Mouse (Mus musculus): ENCODE measurements at regions not wholly inside any gene's neighbourhood (a gene's known extent, or its start where the extent isn't known, plus 50 kb on each side); places are given as distances from the start of the nearest gene placed in this dataset.

DNA sequence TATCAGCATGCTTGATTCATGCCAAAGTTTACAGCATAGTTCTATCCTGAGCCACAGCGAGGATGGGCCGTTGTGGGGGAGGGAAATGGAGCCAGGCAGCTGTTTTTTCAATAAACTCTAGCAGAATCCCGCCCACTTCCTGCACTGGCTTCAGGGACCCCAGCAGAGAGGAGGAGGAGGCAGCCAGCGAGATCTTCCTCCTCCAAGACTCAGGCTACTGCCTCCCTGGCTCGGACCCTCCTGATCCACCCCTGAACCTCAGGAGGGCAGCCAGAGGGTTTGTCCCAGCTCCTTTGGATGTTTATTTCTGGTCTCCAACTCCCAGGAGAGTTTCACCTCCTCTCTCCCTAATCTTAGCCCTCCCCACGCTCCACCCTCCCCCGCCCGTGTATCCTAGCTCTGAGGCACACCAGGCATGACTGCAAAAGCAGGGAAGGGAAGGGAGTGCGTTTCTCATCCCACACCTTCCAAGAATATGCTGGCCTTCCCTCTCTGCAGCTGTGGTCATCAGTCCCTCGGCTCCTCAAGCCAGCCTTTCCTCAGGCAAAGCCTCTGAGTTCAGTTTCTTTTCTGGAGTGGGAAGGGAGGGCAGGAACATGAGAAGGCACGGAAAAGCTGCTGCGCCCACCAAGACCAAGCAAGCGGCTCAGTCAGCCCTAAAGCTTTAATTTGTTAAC, 195.5 kb downstream of the Sox4 start:
- TF ChIP-seq ZC3H11A (IDR thresholded peaks at IDR 0.05; ENCODE audit: borderline replicate concordance, low read depth, low read length) = no peak
- TF ChIP-seq ZNF384 (IDR thresholded peaks at IDR 0.05; ENCODE audit: low read depth, low read length) = no peak
- no peak for TF ChIP-seq MAFK (IDR thresholded peaks at IDR 0.05; ENCODE audit: insufficient read depth, low read depth, low read length)

All from ES-E14 (cell line).